In genomic region chr17:5814641-5814920, GRCm38 (mm10) we compare ENCODE assay signal across 28 mouse cellular contexts. TPM values are rescaled to one million over a fixed set of nuclear protein-coding genes. Genes with fewer than 3 reads are reported as not detected.
DNase-seq lines count a peak whose midpoint lies in the region; ATAC-seq and TF ChIP-seq lines count a peak whose summit lies in the region.
"Had no signal": no experiment of that assay in that cellular context is flagged by ENCODE, and none has a peak within 500 bp of the region (broad histone marks: within the 10 kb centered on the region; RNA-seq: fewer than 3 reads in every experiment).

No protein-coding gene starts in this region.

- H3K4me3 ChIP-seq in heart, adult 2 months: no peak overlapping the region
- no peak overlapping the region for H3K4me3 ChIP-seq in embryonic facial prominence, embryonic 10.5 days
- H3K4me3 ChIP-seq in myocyte: no peak overlapping the region
- H3K4me3 ChIP-seq in midbrain, embryonic 11.5 days (ENCODE audit: low read depth, low read length): no peak overlapping the region
- H3K4me3 ChIP-seq: embryonic facial prominence, embryonic 13.5 days; erythroblast, embryonic 14.5 days; forebrain, embryonic 12.5 days; heart, embryonic 10.5 days; heart, embryonic 15.5 days; hindbrain, embryonic 12.5 days; intestine, embryonic 15.5 days; limb, embryonic 10.5 days; limb, embryonic 15.5 days; liver, embryonic 13.5 days; midbrain, embryonic 13.5 days had no signal

- intact Hi-C loops in heart, adult 2 months (cut with DNase I): no loop called here

- no peaks in the 10 kb centered on the region for H3K27me3 ChIP-seq in heart, adult 2 months (ENCODE audit: control insufficient read depth, insufficient read depth, low read length)
- H3K27me3 ChIP-seq in embryonic facial prominence, embryonic 10.5 days (replicated peaks; ENCODE audit: low read depth, poor library complexity, severe bottlenecking): no peaks in the 10 kb centered on the region
- no peaks in the 10 kb centered on the region for H3K27me3 ChIP-seq in myocyte (ENCODE audit: control insufficient read depth, insufficient read depth, insufficient read length)
- H3K27me3 ChIP-seq in midbrain, embryonic 11.5 days (ENCODE audit: control insufficient read depth, insufficient read depth, low read length): no peaks in the 10 kb centered on the region
- H3K27me3 ChIP-seq: embryonic facial prominence, embryonic 13.5 days; forebrain, embryonic 12.5 days; heart, embryonic 15.5 days; hindbrain, embryonic 12.5 days; intestine, embryonic 15.5 days; limb, embryonic 15.5 days; liver, embryonic 13.5 days; megakaryocyte, embryonic 14.5 days; midbrain, embryonic 13.5 days had no signal

- ATAC-seq in midbrain, embryonic 11.5 days (ENCODE audit: low FRiP score): no peak
- ATAC-seq: hindbrain, postnatal 0 days; midbrain, embryonic 13.5 days had no signal

- no peaks in the 10 kb centered on the region for H3K36me3 ChIP-seq in heart, adult 2 months (ENCODE audit: control insufficient read depth, insufficient read depth, low read length)
- no peaks in the 10 kb centered on the region for H3K36me3 ChIP-seq in embryonic facial prominence, embryonic 10.5 days (replicated peaks)
- H3K36me3 ChIP-seq in myocyte (ENCODE audit: control insufficient read depth, insufficient read depth): no peaks in the 10 kb centered on the region
- H3K36me3 ChIP-seq in midbrain, embryonic 11.5 days (ENCODE audit: control insufficient read depth, insufficient read depth, low read length): no peaks in the 10 kb centered on the region
- H3K36me3 ChIP-seq: embryonic facial prominence, embryonic 13.5 days; forebrain, embryonic 12.5 days; heart, embryonic 10.5 days; heart, embryonic 15.5 days; hindbrain, embryonic 12.5 days; intestine, embryonic 15.5 days; limb, embryonic 10.5 days; limb, embryonic 15.5 days; liver, embryonic 13.5 days; midbrain, embryonic 13.5 days had no signal

- H3K9ac ChIP-seq in heart, adult 2 months (ENCODE audit: low read depth, low read length): no peak overlapping the region
- no peak overlapping the region for H3K9ac ChIP-seq in midbrain, embryonic 11.5 days (ENCODE audit: low read length)
- H3K9ac ChIP-seq: embryonic facial prominence, embryonic 13.5 days; forebrain, embryonic 12.5 days; heart, embryonic 15.5 days; hindbrain, embryonic 12.5 days; intestine, embryonic 15.5 days; limb, embryonic 15.5 days; liver, embryonic 13.5 days; midbrain, embryonic 13.5 days had no signal

- H3K4me2 ChIP-seq in myocyte (ENCODE audit: low read depth): peak overlapping the region; percentile 7
- no peak overlapping the region for H3K4me2 ChIP-seq in midbrain, embryonic 11.5 days
- H3K4me2 ChIP-seq: embryonic facial prominence, embryonic 13.5 days; forebrain, embryonic 12.5 days; heart, embryonic 15.5 days; hindbrain, embryonic 12.5 days; intestine, embryonic 15.5 days; limb, embryonic 15.5 days; liver, embryonic 13.5 days; midbrain, embryonic 13.5 days had no signal

- TF ChIP-seq POLR2A in heart, adult 2 months (IDR thresholded peaks at IDR 0.05; ENCODE audit: insufficient read depth, low read depth, low read length): no peak
- TF ChIP-seq POLR2A in myocyte (IDR thresholded peaks at IDR 0.05; ENCODE audit: insufficient read length, low read depth): no peak

- H3K79me2 ChIP-seq in heart, adult 2 months (replicated peaks; ENCODE audit: control insufficient read depth, insufficient read depth, low read length): no peaks in the 10 kb centered on the region
- H3K79me2 ChIP-seq in myocyte (ENCODE audit: control insufficient read depth, insufficient read depth): no peaks in the 10 kb centered on the region

- peaks cover 2% of the 10 kb centered on the region for H3K4me1 ChIP-seq in heart, adult 2 months (ENCODE audit: control insufficient read depth, insufficient read depth, low read length)
- H3K4me1 ChIP-seq in embryonic facial prominence, embryonic 10.5 days: peaks cover 28% of the 10 kb centered on the region
- peaks cover under 1% of the 10 kb centered on the region; the same call in 1 of the 2 replicates for H3K4me1 ChIP-seq in midbrain, embryonic 11.5 days (ENCODE audit: control insufficient read depth, insufficient read depth, low read length)
- H3K4me1 ChIP-seq: hindbrain, embryonic 12.5 days; intestine, embryonic 15.5 days had no signal

- no peak overlapping the region for H3ac ChIP-seq in myocyte (ENCODE audit: control insufficient read depth, insufficient read length)

- TF ChIP-seq EP300 in heart, adult 2 months (IDR thresholded peaks at IDR 0.05; ENCODE audit: insufficient read depth, low read depth, low read length): no peak

- WGBS in heart, adult 2 months: 18% methylated on average over 1 of the region's 1 CpGs
- 29% methylated on average over 1 of the region's 1 CpGs for WGBS in embryonic facial prominence, embryonic 10.5 days
- WGBS in midbrain, embryonic 11.5 days: 74% methylated on average over 1 of the region's 1 CpGs

- H3K9me3 ChIP-seq in embryonic facial prominence, embryonic 10.5 days: no peaks in the 10 kb centered on the region
- H3K9me3 ChIP-seq in midbrain, embryonic 11.5 days (ENCODE audit: control insufficient read depth, low read length): no peaks in the 10 kb centered on the region; the same call in 1 of the 2 replicates
- H3K9me3 ChIP-seq: embryonic facial prominence, embryonic 13.5 days; forebrain, embryonic 12.5 days; heart, embryonic 10.5 days; heart, embryonic 15.5 days; hindbrain, embryonic 12.5 days; intestine, embryonic 15.5 days; limb, embryonic 10.5 days; limb, embryonic 15.5 days; liver, embryonic 13.5 days had no signal

- H3K27ac ChIP-seq in heart, adult 2 months: peak overlapping the region; percentile 9; the same call in 1 of the 2 replicates
- peak overlapping the region; percentile 35; the same call in 1 of the 2 replicates for H3K27ac ChIP-seq in embryonic facial prominence, embryonic 10.5 days (replicated peaks)
- no peak overlapping the region for H3K27ac ChIP-seq in midbrain, embryonic 11.5 days (ENCODE audit: low read depth, low read length)
- H3K27ac ChIP-seq: embryonic facial prominence, embryonic 13.5 days; forebrain, embryonic 12.5 days; heart, embryonic 10.5 days; heart, embryonic 15.5 days; hindbrain, embryonic 12.5 days; hindbrain, postnatal 0 days; intestine, embryonic 15.5 days; limb, embryonic 15.5 days; liver, embryonic 13.5 days; midbrain, embryonic 13.5 days had no signal

- no peak for TF ChIP-seq CTCF in heart, adult 2 months (IDR thresholded peaks at IDR 0.05)

- DNase-seq in heart, adult 2 months: no peak
- DNase-seq in heart, adult 8-10 months (ENCODE audit: low spot score): no peak
- peak; percentile 43 for DNase-seq in A20 (ENCODE audit: low read depth, low spot score)
- DNase-seq in embryonic facial prominence, embryonic 10.5 days (ENCODE audit: low spot score): no peak
- DNase-seq in embryo, embryonic 10.5 days (ENCODE audit: low spot score): no peak
- no peak for DNase-seq in midbrain, embryonic 11.5 days (ENCODE audit: low spot score, missing footprints)
- DNase-seq: adrenal gland, postnatal 36 days; cerebellum, adult 2 months; cerebellum, postnatal 14 days; heart, postnatal 36 days; kidney, adult 2 months; liver, embryonic 13.5 days; lung, adult 18-20 months; lung, postnatal 14 days; thymus, postnatal 4 days had no signal

TF ChIP-seq in myocyte, 11 proteins besides CTCF, POLR2A, EP300 and RAD21:
- TF ChIP-seq SRF (IDR thresholded peaks at IDR 0.05; ENCODE audit: control insufficient read depth, insufficient read length, low read depth) (no peak), MYOG (IDR thresholded peaks at IDR 0.05; ENCODE audit: control insufficient read depth in 1 of 3, insufficient read depth in 1 of 3, insufficient read length in 2 of 3, low read depth in 2 of 3) (no peak), MAX (IDR thresholded peaks at IDR 0.05; ENCODE audit: low read depth) (no peak), TCF12 (IDR thresholded peaks at IDR 0.05; ENCODE audit: insufficient read depth, poor library complexity, severe bottlenecking) (no peak), CEBPB (IDR thresholded peaks at IDR 0.05; ENCODE audit: insufficient read depth, poor library complexity, severe bottlenecking) (no peak), MYOD1 (IDR thresholded peaks at IDR 0.05; ENCODE audit: control insufficient read depth in 1 of 3, insufficient read length in 2 of 3, low read depth in 2 of 3) (no peak), TCF3 (IDR thresholded peaks at IDR 0.05; ENCODE audit: insufficient read length, low read depth) (no peak), USF1 (IDR thresholded peaks at IDR 0.05; ENCODE audit: low read depth) (no peak), REST (IDR thresholded peaks at IDR 0.05; ENCODE audit: insufficient read depth, insufficient read length) (no peak)

RNA-seq across cellular contexts. Expression of gene Snx9, which starts 26.5 kb away (rescaled TPM):
- 10 to 100 TPM; 30.2 to 31.9 TPM for total RNA-seq in heart, adult 2 months (2021)
- 16.7 and 27.0 TPM in 2 replicates for polyA plus RNA-seq in heart, adult 2 months (2012; rRNA removed)
- total RNA-seq in heart, adult 8-10 months (2022): 10 to 100 TPM; 29.0 to 32.4 (median 30.3) TPM
- polyA plus RNA-seq in embryonic facial prominence, embryonic 10.5 days (2016; fragmentation: Nextera tagmentation; extraction: Ambion mirVana): 16.3 and 19.5 TPM in 2 replicates
- 24.7 TPM for polyA plus RNA-seq in myocyte (2012; fragmentation: generic; extraction: Trizol)
- 16.7 and 21.7 TPM in 2 replicates for polyA plus RNA-seq in midbrain, embryonic 11.5 days (2014; fragmentation: Nextera tagmentation; extraction: Ambion mirVana)
